10 mouse cellular contexts compared by ENCODE assay signal in genomic region chr5:99336427-99336826, GRCm38 (mm10).
DNase-seq lines count a peak whose midpoint lies in the region; ATAC-seq and TF ChIP-seq lines count a peak whose summit lies in the region.
"Had no signal": no experiment of that assay in that cellular context is flagged by ENCODE, and none has a peak within 500 bp of the region (broad histone marks: within the 10 kb centered on the region; RNA-seq: fewer than 3 reads in every experiment).

No protein-coding gene starts in this region.

- 67% methylated on average over 11 of the region's 11 CpGs for WGBS in intestine, embryonic 16.5 days
- WGBS in intestine, postnatal 0 days, result 71% methylated on average over 11 of the region's 11 CpGs

- TF ChIP-seq CTCF in intestine, postnatal 0 days (IDR thresholded peaks at IDR 0.05; ENCODE audit: low read depth), result no peak

- DNase-seq in induced T-regulatory cell, adult 2 months (ENCODE audit: low read depth), result peak; percentile 75
- DNase-seq in thymus, postnatal 14 days, result peak; percentile 28
- DNase-seq in cerebellum, adult 11-12 months, result no peak
- DNase-seq in gastrocnemius, adult 8-10 months (ENCODE audit: low spot score in 2 of 2), result no peak
- no peak for DNase-seq in kidney, adult 8-10 months
- DNase-seq: adrenal gland, adult 8-10 months had no signal

- H3K4me3 ChIP-seq in intestine, embryonic 16.5 days (ENCODE audit: low read length), result no peak overlapping the region
- no peak overlapping the region for H3K4me3 ChIP-seq in intestine, postnatal 0 days (ENCODE audit: low read depth, low read length)

- H3K27ac ChIP-seq in intestine, embryonic 16.5 days (ENCODE audit: low read length), result no peak overlapping the region
- H3K27ac ChIP-seq in intestine, postnatal 0 days (ENCODE audit: low read depth, low read length), result no peak overlapping the region
- H3K27ac ChIP-seq: hindbrain, postnatal 0 days had no signal

- no peaks in the 10 kb centered on the region for H3K9me3 ChIP-seq in intestine, embryonic 16.5 days (ENCODE audit: control insufficient read depth, low read length)
- H3K9me3 ChIP-seq in intestine, postnatal 0 days (ENCODE audit: control insufficient read depth), result no peaks in the 10 kb centered on the region

- H3K36me3 ChIP-seq in intestine, embryonic 16.5 days (ENCODE audit: control insufficient read depth, insufficient read depth, low read length), result no peaks in the 10 kb centered on the region
- H3K36me3 ChIP-seq in intestine, postnatal 0 days (ENCODE audit: control insufficient read depth, insufficient read depth), result no peaks in the 10 kb centered on the region

- ATAC-seq in intestine, embryonic 16.5 days, result peak; percentile 24; the same call in 1 of the 2 replicates
- ATAC-seq in intestine, postnatal 0 days, result no peak
- ATAC-seq in megakaryocyte, adult 5-6 weeks (ENCODE audit: poor library complexity, severe bottlenecking), result peak; percentile 90
- ATAC-seq: hindbrain, postnatal 0 days had no signal

- H3K4me2 ChIP-seq in intestine, embryonic 16.5 days (ENCODE audit: low read depth, low read length), result no peak overlapping the region
- no peak overlapping the region for H3K4me2 ChIP-seq in intestine, postnatal 0 days (replicated peaks; ENCODE audit: low read depth)

- H3K9ac ChIP-seq in intestine, embryonic 16.5 days (ENCODE audit: low read depth, low read length), result no peak overlapping the region
- no peak overlapping the region for H3K9ac ChIP-seq in intestine, postnatal 0 days (ENCODE audit: low read depth, low read length)

- H3K4me1 ChIP-seq in intestine, embryonic 16.5 days (ENCODE audit: control insufficient read depth, insufficient read depth, low read length), result peaks cover 9% of the 10 kb centered on the region; the same call in 1 of the 2 replicates
- H3K4me1 ChIP-seq in intestine, postnatal 0 days (replicated peaks; ENCODE audit: control insufficient read depth, insufficient read depth, low read length), result 0 out of 2 replicates have a peak, but pooled peaks cover 3% of the 10 kb centered on the region

- H3K27me3 ChIP-seq in intestine, embryonic 16.5 days (replicated peaks; ENCODE audit: control insufficient read depth, insufficient read depth, low read length), result no peaks in the 10 kb centered on the region
- H3K27me3 ChIP-seq in intestine, postnatal 0 days (replicated peaks; ENCODE audit: control insufficient read depth, insufficient read depth, low read length), result no peaks in the 10 kb centered on the region

Comparison
In these comparisons a context has a peak if more than half of its experiments do, and no peak if none do; other contexts are left out.
1. DNase-seq: peak in induced T-regulatory cell, adult 2 months (single experiment) and thymus, postnatal 14 days (single experiment); none in cerebellum, adult 11-12 months (single experiment), gastrocnemius, adult 8-10 months (0 of 2) and kidney, adult 8-10 months (0 of 2).